Mouse (Mus musculus) adrenal gland, adult 2 months (tissue): Measurements from ENCODE around the gene Atad5. TPM values are rescaled to one million over a fixed set of nuclear protein-coding genes. Genes with fewer than 3 reads are reported as not detected.
"Not testable (repeated sequence)": the region's sequence is repeated elsewhere in the genome, so short reads cannot be mapped to it uniquely, and the experiment has no call there.

Experiments
- DNase-seq: peaks from one replicate; pipeline ENCODE4 v3.0.0; 2021
- polyA plus RNA-seq: library from polyadenylated mRNA; depleted of rRNA; stranded (reverse); fragments of >200 nt; gene quantifications from 2 replicates; pipeline ENCODE4 v1.2.3, GENCODE M21; 2012; rRNA removed
- total RNA-seq, 2 experiments: library from RNA; stranded (reverse); gene quantifications; 2 replicates each; pipeline ENCODE4 v1.2.3; 2021

The Atad5 gene
- total and polyA plus RNA-seq, 3 experiments: 0.42 to 1.9 (median 1.3) TPM

DNA sequence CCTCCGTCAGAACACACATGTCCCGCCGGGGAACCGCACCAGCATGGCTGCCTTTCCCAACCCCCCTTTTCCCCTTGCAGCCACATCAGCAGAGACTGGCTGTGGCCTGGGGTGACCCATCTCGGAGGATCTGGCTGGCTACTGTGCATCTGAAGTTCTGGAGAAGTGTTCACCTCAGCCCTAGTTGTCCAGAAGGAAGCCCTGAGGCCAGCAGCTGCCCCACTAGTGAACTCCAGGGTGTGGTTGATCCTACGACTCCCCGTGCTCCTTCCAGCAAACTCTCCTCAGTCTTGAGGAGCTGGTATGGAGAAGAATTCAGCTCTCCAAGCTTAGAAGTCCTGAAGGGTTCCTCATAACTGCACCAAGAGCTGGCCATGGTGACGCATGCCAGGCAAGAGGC, 89.1 kb downstream of the Atad5 start:
- no peak for DNase-seq

DNA sequence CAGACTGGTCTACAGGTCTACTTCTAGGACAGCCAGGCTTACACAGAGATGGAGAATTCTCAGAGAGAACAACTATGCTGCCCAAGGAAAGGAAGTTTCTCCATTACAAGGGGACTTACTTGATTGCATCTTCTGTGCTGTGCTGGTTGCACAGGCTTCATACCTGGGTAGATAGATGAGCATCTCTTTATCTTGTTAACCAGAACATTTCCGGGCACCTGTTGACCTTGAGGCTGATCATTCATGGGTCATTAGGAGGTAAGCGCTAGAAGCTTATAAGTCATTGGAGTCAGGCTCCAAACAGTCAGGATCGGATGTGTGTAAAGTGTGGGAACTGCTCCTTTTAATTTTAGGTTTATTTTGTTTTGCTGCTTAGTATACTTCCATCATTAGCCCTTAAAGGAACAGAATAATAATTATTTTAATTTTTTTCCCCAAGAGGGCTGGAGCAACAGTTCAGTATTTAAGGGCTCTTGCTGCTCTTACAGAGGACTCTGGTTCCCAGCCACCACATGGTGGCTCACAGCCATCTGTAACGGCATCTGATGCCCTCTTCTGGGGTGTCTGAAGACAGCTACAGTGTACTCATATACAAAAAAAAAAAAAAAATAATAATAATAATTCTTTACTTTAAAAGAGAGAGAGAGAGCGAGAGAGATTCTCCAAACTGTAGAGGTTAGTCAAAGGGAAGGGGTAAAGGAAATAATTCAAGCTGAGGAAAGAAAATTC, 92.0 kb downstream of the Atad5 start:
- no peak for DNase-seq

DNA sequence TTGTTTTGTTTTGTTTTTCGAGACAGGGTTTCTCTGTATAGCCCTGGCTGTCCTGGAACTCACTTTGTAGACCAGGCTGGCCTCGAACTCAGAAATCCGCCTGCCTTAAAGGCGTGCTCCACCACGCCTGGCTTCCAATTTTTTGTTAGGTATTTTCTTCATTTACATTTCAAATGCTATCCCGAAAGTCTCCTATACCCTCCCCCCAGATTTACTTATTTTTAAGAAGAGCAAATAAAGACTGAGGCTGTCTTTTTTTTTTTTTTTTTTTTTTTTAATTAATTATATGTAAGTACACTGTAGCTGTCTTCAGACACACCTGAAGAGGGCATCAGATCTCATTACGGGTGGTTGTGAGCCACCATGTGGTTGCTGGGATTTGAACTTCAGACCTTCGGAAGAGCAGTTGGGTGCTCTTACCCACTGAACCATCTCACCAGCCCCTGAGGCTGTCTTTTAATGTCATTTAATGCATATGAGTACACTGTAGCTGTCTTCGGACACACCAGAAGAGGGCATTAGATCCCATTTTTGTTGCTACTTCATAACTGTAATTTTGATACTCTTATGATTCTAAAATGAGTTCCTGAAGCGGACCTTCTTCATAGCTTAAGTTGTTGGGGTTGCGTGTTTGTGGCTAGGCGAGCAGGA, 94.0 kb downstream of the Atad5 start:
- not testable (repeated sequence) for DNase-seq

DNA sequence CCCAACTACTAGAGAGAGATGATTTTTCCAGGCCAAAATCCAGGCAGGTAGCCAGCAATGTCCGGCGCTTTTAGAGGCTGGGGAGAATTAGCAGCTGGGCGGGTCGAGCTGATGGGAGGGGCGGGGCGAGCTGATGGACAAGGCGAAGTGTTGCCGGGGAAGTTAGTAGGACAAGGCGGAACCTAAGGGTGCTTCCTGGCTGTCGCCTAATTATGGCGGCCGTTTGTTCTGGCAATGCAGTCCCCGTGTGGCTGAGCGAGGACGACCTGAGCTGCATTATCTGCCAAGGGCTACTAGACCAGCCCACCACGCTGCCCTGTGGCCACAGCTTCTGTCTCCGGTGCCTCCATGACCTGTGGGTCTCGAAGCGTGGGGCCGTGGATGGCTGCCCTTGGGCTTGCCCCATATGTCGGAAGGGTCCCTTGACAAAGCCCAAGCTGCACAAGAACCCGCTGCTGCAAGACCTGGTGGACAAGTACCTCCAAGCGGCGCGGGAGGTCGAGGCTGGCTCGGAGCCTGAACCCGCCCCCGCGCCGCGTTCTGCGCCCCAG, 94.6 kb downstream of the Atad5 start, which contains the start of gene Rnf135:
Gene Rnf135, plus strand, starts transcription at position 147 of the 551 bp plus-strand sequence.
- peak; percentile 95 for DNase-seq

DNA sequence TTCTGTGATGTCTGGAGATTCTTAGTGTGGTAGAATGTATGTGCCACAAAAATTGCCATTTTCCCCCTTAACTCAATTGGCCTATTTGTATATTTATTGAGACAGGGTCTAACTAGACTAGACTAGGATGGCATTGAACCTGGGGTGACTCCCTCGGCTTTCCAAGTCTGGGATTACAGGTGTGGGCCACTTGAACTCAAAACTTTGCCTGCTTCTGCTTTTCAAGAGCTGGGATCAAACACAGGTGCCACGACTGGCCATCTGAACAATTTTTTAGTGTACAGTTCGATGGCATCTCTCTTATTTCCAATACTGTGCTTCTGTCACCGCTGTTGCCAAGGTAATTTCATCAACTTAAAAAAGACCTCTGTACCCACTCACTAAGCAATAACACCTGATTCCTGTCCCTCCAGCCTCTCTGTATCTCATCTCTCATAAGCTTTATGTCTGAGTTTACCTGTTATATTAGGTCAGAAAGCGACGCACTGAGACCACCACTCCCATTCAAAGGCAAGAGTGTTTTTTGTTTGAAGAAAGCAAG, 95.4 kb downstream of the Atad5 start:
- DNase-seq: no peak

Other genes with a start within 250 kb of the Atad5 start
- gene Utp6, start 127.0 kb upstream of the Atad5 start, total RNA-seq: 10 to 100 TPM; 41.8 to 43.0 TPM
- gene Utp6, start 127.0 kb upstream of the Atad5 start, polyA plus RNA-seq: 1.8 and 2.1 TPM in 2 replicates
- gene Suz12, start 96.3 kb upstream of the Atad5 start, total RNA-seq: 10 to 100 TPM; 37.6 to 53.7 TPM
- gene Suz12, start 96.3 kb upstream of the Atad5 start, polyA plus RNA-seq: 2.1 and 3.3 TPM in 2 replicates
- gene Crlf3, start 8.4 kb upstream of the Atad5 start, total RNA-seq: 10 to 100 TPM; 14.6 to 15.7 TPM
- gene Crlf3, start 8.4 kb upstream of the Atad5 start, polyA plus RNA-seq: 2.1 and 2.9 TPM in 2 replicates
- gene Tefm, start 52.8 kb downstream of the Atad5 start, total RNA-seq: 10 to 100 TPM; 13.2 to 23.7 TPM
- gene Tefm, start 52.8 kb downstream of the Atad5 start, polyA plus RNA-seq: 1.0 and 1.8 TPM in 2 replicates
- gene Adap2, start 64.7 kb downstream of the Atad5 start, total RNA-seq: 10 to 100 TPM; 10.9 to 12.7 TPM
- 16.7 and 19.2 TPM in 2 replicates for gene Adap2, start 64.7 kb downstream of the Atad5 start, polyA plus RNA-seq
- 1 to 10 TPM; 7.1 to 9.8 TPM for gene Rnf135, start 94.5 kb downstream of the Atad5 start, total RNA-seq
- 8.4 and 12.2 TPM in 2 replicates for gene Rnf135, start 94.5 kb downstream of the Atad5 start, polyA plus RNA-seq
- gene Rhot1, start 119.6 kb downstream of the Atad5 start, total RNA-seq: 10 to 100 TPM; 69.6 to 80.7 TPM
- gene Rhot1, start 119.6 kb downstream of the Atad5 start, polyA plus RNA-seq: 4.4 and 5.4 TPM in 2 replicates
- gene Rhbdl3, start 211.5 kb downstream of the Atad5 start, total RNA-seq: 1 to 10 TPM; 1.3 to 4.9 TPM
- gene Rhbdl3, start 211.5 kb downstream of the Atad5 start, polyA plus RNA-seq: 1.3 and 2.6 TPM in 2 replicates